Mouse (Mus musculus) ES-E14 (cell line): ENCODE results near the gene Ugt1a8. TPM values are rescaled to one million over a fixed set of nuclear protein-coding genes. Genes with fewer than 3 reads are reported as not detected.
"Not testable (repeated sequence)": the region's sequence is repeated elsewhere in the genome, so short reads cannot be mapped to it uniquely, and the experiment has no call there.

Experiments
- DNase-seq: peaks from one replicate; pipeline ENCODE4 v3.0.0-alpha.2; 2013; ENCODE audit warnings: low read depth, low spot score
- H3K27ac ChIP-seq: 2 replicates; pipeline ENCODE4 v1.5.1; 2012; ENCODE audit warnings: low read depth, mild to moderate bottlenecking, low read length, moderate library complexity, mixed read lengths; ENCODE audit not compliant: poor library complexity, insufficient read depth, severe bottlenecking
- H3K36me3 ChIP-seq: 2 replicates; pipeline ENCODE4 v1.6.1; 2012; ENCODE audit warnings: mild to moderate bottlenecking, low read length, moderate library complexity, mixed read lengths; ENCODE audit not compliant: control insufficient read depth, poor library complexity, insufficient read depth, severe bottlenecking
- H3K4me1 ChIP-seq, 2 experiments: fragments of 150-350 bp in 1 of 2; sonication (generic) in 1 of 2; 2 replicates each; pipeline ENCODE4 v1.6.1; 2012; ENCODE audit warnings: low read length in 2 of 2, mild to moderate bottlenecking in 1 of 2, mixed read lengths in 1 of 2; ENCODE audit not compliant: control insufficient read depth in 2 of 2, insufficient read depth in 2 of 2, poor library complexity in 1 of 2
- H3K4me3 ChIP-seq, 2 experiments: fragments of 150-350 bp in 1 of 2; sonication (generic) in 1 of 2; 2 replicates each; pipeline ENCODE4 v1.5.1; 2012; ENCODE audit warnings: low read length in 2 of 2, low read depth in 1 of 2, mild to moderate bottlenecking in 1 of 2, mixed read lengths in 1 of 2; ENCODE audit not compliant: insufficient read depth in 1 of 2, poor library complexity in 1 of 2, severe bottlenecking in 1 of 2
- H3K9ac ChIP-seq: 2 replicates; pipeline ENCODE4 v1.6.1; 2012; ENCODE audit warnings: low read depth, mild to moderate bottlenecking, low read length, mixed read lengths; ENCODE audit not compliant: poor library complexity, insufficient read depth, severe bottlenecking
- H3K9me3 ChIP-seq: fragments of 150-350 bp; sonication (generic); 2 replicates; pipeline ENCODE4 v1.6.1; 2012; ENCODE audit warnings: low read depth, mild to moderate bottlenecking, low read length; ENCODE audit not compliant: control insufficient read depth, insufficient read depth
- CHD2 ChIP-seq: IDR thresholded peaks from 2 replicates; pipeline ENCODE4 v1.6.1; 2014; ENCODE audit warnings: mild to moderate bottlenecking, low read depth, low read length, inconsistent platforms
- HCFC1 ChIP-seq: IDR thresholded peaks from 2 replicates; pipeline ENCODE4 v1.6.1; 2012; ENCODE audit warnings: low read length, inconsistent platforms, borderline replicate concordance; ENCODE audit not compliant: insufficient read depth
- MAFK ChIP-seq: IDR thresholded peaks from 2 replicates; pipeline ENCODE4 v1.6.1; 2014; ENCODE audit warnings: mild to moderate bottlenecking, low read depth, low read length, inconsistent platforms; ENCODE audit not compliant: insufficient read depth
- ZC3H11A ChIP-seq: IDR thresholded peaks from 2 replicates; pipeline ENCODE4 v1.6.1; 2012; ENCODE audit warnings: low read depth, mild to moderate bottlenecking, inconsistent platforms, low read length, borderline replicate concordance
- ZNF384 ChIP-seq: IDR thresholded peaks from 2 replicates; pipeline ENCODE4 v1.6.1; 2012; ENCODE audit warnings: low read depth, low read length, inconsistent platforms
- in situ Hi-C, 2 experiments: fragments of 600-800 bp; cut with MboI; formaldehyde crosslinking; loops; one replicate each; pipeline ENCODE4 v1.15.1; 2025; ENCODE audit warnings: low sequenced_read_pairs in 2 of 2, inconsistent platforms in 1 of 2; ENCODE audit not compliant: unreplicated experiment in 2 of 2
- total RNA-seq: library from RNA; depleted of rRNA; stranded (reverse); fragments of 300-350 nt; gene quantifications from 2 replicates; pipeline ENCODE4 v1.2.3, GENCODE M21; 2012

Gene Ugt1a8
- total RNA-seq, 1 experiment: not detected

DNA sequence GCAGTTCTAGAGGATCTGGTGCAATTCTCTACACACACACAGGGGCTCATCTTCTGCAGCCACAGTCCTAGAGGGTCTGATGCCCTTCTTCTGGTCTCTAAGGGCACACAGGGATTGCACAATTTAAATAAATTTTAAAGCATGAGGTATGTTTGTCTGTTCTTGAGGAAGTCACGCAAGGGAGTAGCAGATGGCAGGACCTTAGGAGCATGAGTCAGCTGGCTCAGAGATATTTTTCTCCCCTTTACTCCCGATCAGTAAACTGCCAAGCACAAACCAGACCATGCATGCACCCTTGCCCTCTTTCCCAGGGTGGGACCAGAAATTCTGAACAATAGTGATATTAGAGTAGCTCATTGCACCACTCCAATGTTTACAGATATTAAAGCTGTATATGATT lies 70.8 kb downstream of the Ugt1a8 start:
- in situ Hi-C loops: no loop called here
- DNase-seq: no peak
- TF ChIP-seq ZNF384 (no peak), ZC3H11A (no peak), CHD2 (no peak), HCFC1 (no peak), MAFK (no peak)
- H3K27ac ChIP-seq: no peak overlapping the region
- no peak overlapping the region for H3K4me3 ChIP-seq
- no peaks in the 10 kb centered on the region for H3K36me3 ChIP-seq
- no peak overlapping the region for H3K9ac ChIP-seq
- H3K9me3 ChIP-seq: no peaks in the 10 kb centered on the region
- H3K4me1 ChIP-seq: no peaks in the 10 kb centered on the region

DNA sequence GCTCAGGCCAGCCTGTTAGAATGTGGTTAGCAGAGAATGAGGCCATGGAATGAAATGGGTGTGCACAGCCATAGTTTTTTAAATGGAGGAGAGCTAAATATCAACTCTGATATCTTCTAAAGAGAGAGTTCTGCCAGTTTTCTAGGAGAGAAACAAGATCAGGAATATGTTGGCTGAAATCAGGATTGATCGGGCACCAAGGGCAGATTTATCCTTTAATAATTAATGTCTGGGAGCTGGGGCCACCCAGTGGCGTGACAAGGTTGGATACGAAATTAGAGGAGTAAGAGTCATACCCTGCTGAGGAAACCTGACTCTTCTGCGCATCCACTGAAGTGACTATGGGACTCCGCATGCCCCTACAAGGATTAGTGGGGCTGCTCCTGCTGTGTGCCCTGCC lies 78.1 kb downstream of the Ugt1a8 start, which contains the start of gene Ugt1a5:
Ugt1a5 (plus strand) TSS at position 302 of the 400 bp plus-strand sequence.
- Histone ChIP-seq H3K36me3 (no peaks in the 10 kb centered on the region), H3K27ac (no peak within 1 kb of the TSS), H3K9ac (no peak within 1 kb of the TSS), H3K9me3 (no peaks in the 10 kb centered on the region), H3K4me1 (peaks cover 0 to 2% of the 10 kb centered on the region in 2 experiments; a peak in 1 of 4 replicates), H3K4me3 (no peak within 1 kb of the TSS)
- in situ Hi-C loops: no loop called here
- no peak for TF ChIP-seq ZNF384
- TF ChIP-seq ZC3H11A: no peak
- no peak for TF ChIP-seq HCFC1
- no peak for TF ChIP-seq MAFK
- TF ChIP-seq CHD2: no peak
- DNase-seq: no peak

DNA sequence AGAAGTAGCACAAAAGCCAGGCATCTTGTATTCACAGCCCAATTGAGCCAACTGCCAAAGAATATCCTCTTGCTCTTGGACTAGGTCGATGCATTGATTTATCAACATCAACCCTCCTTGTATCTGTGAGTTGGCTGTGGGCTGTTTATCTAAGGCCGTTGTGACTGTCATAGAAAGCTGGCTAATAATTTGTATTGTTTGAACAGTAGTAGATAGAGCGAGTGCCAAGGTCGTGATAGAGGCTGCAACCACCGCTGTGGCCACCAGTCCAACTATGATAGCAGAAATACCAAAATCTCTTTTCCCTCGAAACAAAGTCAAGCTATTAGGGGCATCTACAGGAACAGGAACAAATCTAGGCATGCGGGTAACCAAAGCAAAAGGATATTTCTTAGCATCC lies 84.6 kb downstream of the Ugt1a8 start:
- H3K9ac ChIP-seq, H3K36me3 ChIP-seq, H3K4me3 ChIP-seq, H3K9me3 ChIP-seq, in situ Hi-C loops, DNase-seq, H3K27ac ChIP-seq, H3K4me1 ChIP-seq: not testable (repeated sequence)

DNA sequence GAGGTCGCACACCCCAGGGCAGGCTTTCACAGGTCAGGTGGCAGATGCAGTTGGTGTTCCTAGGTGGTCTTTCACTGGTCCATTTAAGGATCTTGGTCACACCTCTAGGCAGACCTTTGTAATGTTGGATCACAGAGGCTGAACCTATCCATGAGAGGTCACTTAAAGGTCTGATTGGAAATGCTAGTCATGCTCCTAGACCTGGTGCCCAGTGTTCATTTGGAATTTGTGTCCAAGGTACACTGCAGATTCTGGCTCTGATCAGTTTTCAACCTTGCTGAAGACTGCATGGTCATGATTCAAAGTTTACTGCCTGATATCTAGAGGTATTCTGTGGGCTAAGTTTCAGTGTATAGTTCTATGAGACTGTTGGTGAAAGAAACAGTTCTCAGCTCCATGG lies 92.0 kb downstream of the Ugt1a8 start:
- no peaks in the 10 kb centered on the region for H3K4me1 ChIP-seq
- TF ChIP-seq CHD2 (no peak), MAFK (no peak), ZNF384 (no peak), HCFC1 (no peak), ZC3H11A (no peak)
- no peak overlapping the region for H3K27ac ChIP-seq
- H3K4me3 ChIP-seq: no peak overlapping the region
- in situ Hi-C loops: no loop called here
- no peaks in the 10 kb centered on the region for H3K9me3 ChIP-seq
- DNase-seq: no peak
- no peaks in the 10 kb centered on the region for H3K36me3 ChIP-seq
- H3K9ac ChIP-seq: no peak overlapping the region

DNA sequence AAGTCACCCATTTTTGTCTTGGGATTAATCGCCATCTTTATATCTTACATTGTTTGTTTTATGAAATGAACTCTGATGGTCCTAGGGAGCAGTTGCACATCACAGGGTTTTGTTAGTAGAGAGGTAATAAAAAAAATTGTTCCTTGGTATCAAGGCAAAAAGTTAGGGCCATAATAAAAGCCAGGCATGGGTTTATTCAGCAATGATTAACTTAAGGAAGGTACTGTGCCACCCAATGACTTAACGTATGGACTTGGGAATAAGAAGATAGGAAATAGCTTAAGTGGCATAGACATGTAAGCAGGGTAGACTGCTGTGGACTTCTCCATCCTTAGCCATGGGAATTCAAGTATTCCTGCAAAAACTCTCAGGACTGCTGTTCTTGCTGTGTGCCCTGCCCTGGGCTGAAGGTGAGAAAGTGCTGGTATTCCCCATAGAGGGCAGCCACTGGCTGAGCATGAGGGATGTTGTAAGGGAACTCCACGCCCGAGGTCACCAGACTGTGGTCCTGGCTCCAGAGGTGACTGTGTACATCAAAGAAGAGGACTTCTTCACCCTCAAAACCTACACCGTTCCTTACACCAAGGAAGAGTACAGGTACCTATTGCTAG lies 98.8 kb downstream of the Ugt1a8 start:
- in situ Hi-C loops: no loop called here
- no peak for TF ChIP-seq CHD2
- no peak for TF ChIP-seq HCFC1
- TF ChIP-seq MAFK: no peak
- TF ChIP-seq ZNF384: no peak
- TF ChIP-seq ZC3H11A: no peak

More for the DNA sequence above, 98.8 kb downstream of the Ugt1a8 start:
- Histone ChIP-seq H3K9ac (no peak overlapping the region), H3K9me3 (no peaks in the 10 kb centered on the region), H3K4me1 (no peaks in the 10 kb centered on the region), H3K27ac (no peak overlapping the region), H3K36me3 (no peaks in the 10 kb centered on the region), H3K4me3 (no peak overlapping the region)
- DNase-seq: no peak
